Mouse (Mus musculus) myocyte (in vitro differentiated cells): ENCODE measurements around the gene Med21. TPM values are rescaled to one million over a fixed set of nuclear protein-coding genes. Genes with fewer than 3 reads are reported as not detected.

Source experiments
- H3K27me3 ChIP-seq: one replicate; pipeline ENCODE4 v1.6.1; 2011; ENCODE audit not compliant: control insufficient read depth, insufficient read depth, insufficient read length
- H3K36me3 ChIP-seq: one replicate; pipeline ENCODE4 v1.6.1; 2011; ENCODE audit not compliant: control insufficient read depth, insufficient read depth
- H3K4me2 ChIP-seq: one replicate; pipeline ENCODE4 v1.6.1; 2011; ENCODE audit warnings: low read depth, control low read depth
- H3K4me3 ChIP-seq: one replicate; pipeline ENCODE4 v1.5.1; 2011; ENCODE audit warnings: mild to moderate bottlenecking, control low read depth, moderate library complexity
- H3K79me2 ChIP-seq: one replicate; pipeline ENCODE4 v1.6.1; 2011; ENCODE audit not compliant: control insufficient read depth, insufficient read depth
- H3ac ChIP-seq: one replicate; pipeline ENCODE4 v1.6.1; 2011; ENCODE audit not compliant: control insufficient read depth, insufficient read length
- CEBPB ChIP-seq: IDR thresholded peaks from 2 replicates; pipeline ENCODE4 v1.6.1; 2011; ENCODE audit warnings: mild to moderate bottlenecking, moderate library complexity; ENCODE audit not compliant: poor library complexity, insufficient read depth, severe bottlenecking
- E2F4 ChIP-seq: IDR thresholded peaks from one replicate; pipeline ENCODE4 v1.6.1; 2011; ENCODE audit warnings: mild to moderate bottlenecking, control low read depth, moderate library complexity; ENCODE audit not compliant: insufficient read depth
- MAX ChIP-seq: IDR thresholded peaks from one replicate; pipeline ENCODE4 v1.6.1; 2011; ENCODE audit warnings: low read depth, mild to moderate bottlenecking, control low read depth
- MYOD1 ChIP-seq, 3 experiments: IDR thresholded peaks; one replicate each; pipeline ENCODE4 v1.6.1; 2011; ENCODE audit warnings: control low read depth in 2 of 3, low read depth in 2 of 3, mild to moderate bottlenecking in 2 of 3, moderate library complexity in 1 of 3; ENCODE audit not compliant: insufficient read length in 2 of 3, control insufficient read depth in 1 of 3
- MYOG ChIP-seq, 3 experiments: IDR thresholded peaks; one replicate each; pipeline ENCODE4 v1.6.1; 2011; ENCODE audit warnings: control low read depth in 2 of 3, low read depth in 2 of 3, mild to moderate bottlenecking in 2 of 3; ENCODE audit not compliant: insufficient read length in 2 of 3, control insufficient read depth in 1 of 3, insufficient read depth in 1 of 3
- POLR2A ChIP-seq: IDR thresholded peaks from one replicate; pipeline ENCODE4 v1.6.1; 2011; ENCODE audit warnings: low read depth, mild to moderate bottlenecking, control low read depth, moderate library complexity; ENCODE audit not compliant: insufficient read length
- POLR2AphosphoS2 ChIP-seq: IDR thresholded peaks from one replicate; pipeline ENCODE4 v1.6.1; 2011; ENCODE audit warnings: low read depth, control low read depth; ENCODE audit not compliant: insufficient read length
- REST ChIP-seq: IDR thresholded peaks from one replicate; pipeline ENCODE4 v1.6.1; 2011; ENCODE audit warnings: mild to moderate bottlenecking, control low read depth, moderate library complexity; ENCODE audit not compliant: insufficient read depth, insufficient read length
- SRF ChIP-seq: IDR thresholded peaks from one replicate; pipeline ENCODE4 v1.6.1; 2011; ENCODE audit warnings: low read depth; ENCODE audit not compliant: control insufficient read depth, insufficient read length
- TCF12 ChIP-seq: IDR thresholded peaks from one replicate; pipeline ENCODE4 v1.6.1; 2011; ENCODE audit warnings: mild to moderate bottlenecking, control low read depth; ENCODE audit not compliant: poor library complexity, insufficient read depth, severe bottlenecking
- TCF3 ChIP-seq: IDR thresholded peaks from one replicate; pipeline ENCODE4 v1.6.1; 2011; ENCODE audit warnings: low read depth, control low read depth; ENCODE audit not compliant: insufficient read length
- USF1 ChIP-seq: IDR thresholded peaks from one replicate; pipeline ENCODE4 v1.6.1; 2011; ENCODE audit warnings: low read depth, mild to moderate bottlenecking, control low read depth, moderate library complexity
- polyA plus RNA-seq: library from polyadenylated mRNA; unstranded; fragments of >200 nt; fragmentation: generic; extraction: Trizol; gene quantifications from one replicate; pipeline ENCODE4 v1.2.1, GENCODE M21; 2012; ENCODE audit warnings: missing spikeins

Gene Med21
- polyA plus RNA-seq, 1 experiment: 53.5 TPM

GRCm38 (mm10) chr6:146611897-146612296 is 30.4 kb upstream of the Med21 start:
- no peaks in the 10 kb centered on the region for H3K79me2 ChIP-seq
- H3K4me2 ChIP-seq: no peak overlapping the region
- no peaks in the 10 kb centered on the region for H3K27me3 ChIP-seq
- no peak overlapping the region for H3ac ChIP-seq
- TF ChIP-seq MYOG (IDR thresholded peaks at IDR 0.05; ENCODE audit: control insufficient read depth in 1 of 3, insufficient read depth in 1 of 3, insufficient read length in 2 of 3, low read depth in 2 of 3) (no peak), TCF3 (no peak), POLR2AphosphoS2 (no peak), SRF (no peak), MYOD1 (IDR thresholded peaks at IDR 0.05; ENCODE audit: control insufficient read depth in 1 of 3, insufficient read length in 2 of 3, low read depth in 2 of 3) (no peak), MAX (no peak), E2F4 (no peak), REST (no peak), USF1 (no peak)
- H3K36me3 ChIP-seq: no peaks in the 10 kb centered on the region
- H3K4me3 ChIP-seq: no peak overlapping the region

GRCm38 (mm10) chr6:146612736-146613135 is 29.6 kb upstream of the Med21 start:
- Histone ChIP-seq H3ac (no peak overlapping the region), H3K4me3 (no peak overlapping the region), H3K79me2 (no peaks in the 10 kb centered on the region), H3K27me3 (no peaks in the 10 kb centered on the region), H3K36me3 (no peaks in the 10 kb centered on the region), H3K4me2 (no peak overlapping the region)
- TF ChIP-seq USF1 (no peak), REST (no peak), MYOG (IDR thresholded peaks at IDR 0.05; ENCODE audit: control insufficient read depth in 1 of 3, insufficient read depth in 1 of 3, insufficient read length in 2 of 3, low read depth in 2 of 3) (no peak), POLR2AphosphoS2 (no peak), CEBPB (no peak), TCF3 (no peak), POLR2A (no peak), MAX (no peak), MYOD1 (IDR thresholded peaks at IDR 0.05; ENCODE audit: control insufficient read depth in 1 of 3, insufficient read length in 2 of 3, low read depth in 2 of 3) (no peak), SRF (no peak), TCF12 (no peak), E2F4 (no peak)

- Histone ChIP-seq H3K4me2 (no peak overlapping the region), H3K36me3 (no peaks in the 10 kb centered on the region), H3K27me3 (no peaks in the 10 kb centered on the region), H3K79me2 (no peaks in the 10 kb centered on the region), H3K4me3 (no peak overlapping the region), H3ac (no peak overlapping the region)
- TF ChIP-seq MAX (no peak), POLR2A (no peak), MYOD1 (IDR thresholded peaks at IDR 0.05; ENCODE audit: control insufficient read depth in 1 of 3, insufficient read length in 2 of 3, low read depth in 2 of 3) (no peak), REST (no peak), POLR2AphosphoS2 (no peak), USF1 (no peak), CEBPB (no peak), TCF12 (no peak), MYOG (IDR thresholded peaks at IDR 0.05; ENCODE audit: control insufficient read depth in 1 of 3, insufficient read depth in 1 of 3, insufficient read length in 2 of 3, low read depth in 2 of 3) (no peak), SRF (no peak), E2F4 (no peak)
These were observed 28.4 kb upstream of the Med21 start for GRCm38 (mm10) chr6:146613907-146614306.

- Histone ChIP-seq H3K4me2 (no peak overlapping the region), H3K4me3 (no peak overlapping the region), H3K27me3 (no peaks in the 10 kb centered on the region), H3ac (no peak overlapping the region), H3K36me3 (no peaks in the 10 kb centered on the region), H3K79me2 (no peaks in the 10 kb centered on the region)
- TF ChIP-seq USF1: no peak
- TF ChIP-seq MAX: no peak
- TF ChIP-seq E2F4: no peak
- no peak for TF ChIP-seq MYOD1 (IDR thresholded peaks at IDR 0.05; ENCODE audit: control insufficient read depth in 1 of 3, insufficient read length in 2 of 3, low read depth in 2 of 3)
- TF ChIP-seq TCF3: no peak
- no peak for TF ChIP-seq TCF12
These were observed 27.8 kb upstream of the Med21 start for GRCm38 (mm10) chr6:146614541-146614940.

GRCm38 (mm10) chr6:146615891-146616290 is 26.5 kb upstream of the Med21 start:
- TF ChIP-seq SRF: no peak
- TF ChIP-seq MAX: no peak
- no peak for TF ChIP-seq TCF12
- TF ChIP-seq MYOD1 (IDR thresholded peaks at IDR 0.05; ENCODE audit: control insufficient read depth in 1 of 3, insufficient read length in 2 of 3, low read depth in 2 of 3): peak in 1 of 3 experiments; percentile 13
- TF ChIP-seq REST: no peak
- no peak for TF ChIP-seq MYOG (IDR thresholded peaks at IDR 0.05; ENCODE audit: control insufficient read depth in 1 of 3, insufficient read depth in 1 of 3, insufficient read length in 2 of 3, low read depth in 2 of 3)
- no peak for TF ChIP-seq CEBPB
- TF ChIP-seq POLR2A: no peak
- TF ChIP-seq POLR2AphosphoS2: no peak
- H3K36me3 ChIP-seq: no peaks in the 10 kb centered on the region

More at GRCm38 (mm10) chr6:146615891-146616290, 26.5 kb upstream of the Med21 start:
- Histone ChIP-seq H3K4me3 (no peak overlapping the region), H3K79me2 (no peaks in the 10 kb centered on the region), H3K27me3 (no peaks in the 10 kb centered on the region), H3K4me2 (no peak overlapping the region), H3ac (no peak overlapping the region)
